Mouse (Mus musculus): ENCODE measurements around the gene Pik3c2g.
"Not testable (repeated sequence)": the region's sequence is repeated elsewhere in the genome, so short reads cannot be mapped to it uniquely, and the experiment has no call there.

Pik3c2g gene

GRCm38 (mm10) chr6:139928766-139929165, 341.7 kb downstream of the Pik3c2g start:
- no peak for DNase-seq (ENCODE audit: low read depth)

GRCm38 (mm10) chr6:139934861-139935260, 347.8 kb downstream of the Pik3c2g start:
- no peak for DNase-seq (ENCODE audit: low read depth)

- not testable (repeated sequence) for DNase-seq (ENCODE audit: low read depth)
Observed at GRCm38 (mm10) chr6:139937581-139937980, 350.6 kb downstream of the Pik3c2g start.

GRCm38 (mm10) chr6:139947106-139947879, 360.3 kb downstream of the Pik3c2g start:
- no peak for DNase-seq (ENCODE audit: low read depth)

GRCm38 (mm10) chr6:139953596-139953995, 366.6 kb downstream of the Pik3c2g start:
- DNase-seq (ENCODE audit: low read depth) = no peak

- no peak for DNase-seq (ENCODE audit: low read depth)
Observed at GRCm38 (mm10) chr6:139957531-139958241, 370.7 kb downstream of the Pik3c2g start.

GRCm38 (mm10) chr6:139963775-139964174, 376.8 kb downstream of the Pik3c2g start:
- no peak for DNase-seq (ENCODE audit: low read depth)

- DNase-seq (ENCODE audit: low read depth) = no peak
Observed at GRCm38 (mm10) chr6:139964895-139965294, 377.9 kb downstream of the Pik3c2g start.

GRCm38 (mm10) chr6:139966684-139967083, 379.7 kb downstream of the Pik3c2g start:
- no peak for DNase-seq (ENCODE audit: low read depth)

- no peak for DNase-seq (ENCODE audit: low read depth)
Observed at GRCm38 (mm10) chr6:139971608-139972298, 384.7 kb downstream of the Pik3c2g start.

GRCm38 (mm10) chr6:139974668-139975067, 387.6 kb downstream of the Pik3c2g start:
- no peak for DNase-seq (ENCODE audit: low read depth)

GRCm38 (mm10) chr6:139978114-139978513, 391.1 kb downstream of the Pik3c2g start:
- DNase-seq (ENCODE audit: low read depth) = no peak

- no peak for DNase-seq (ENCODE audit: low read depth)
Observed at GRCm38 (mm10) chr6:139981061-139981460, 394.0 kb downstream of the Pik3c2g start.

- no peak for DNase-seq (ENCODE audit: low read depth)
Observed at GRCm38 (mm10) chr6:139984069-139984468, 397.0 kb downstream of the Pik3c2g start.

GRCm38 (mm10) chr6:139986564-139986963, 399.5 kb downstream of the Pik3c2g start:
- no peak for DNase-seq (ENCODE audit: low read depth)

GRCm38 (mm10) chr6:139989075-139989474, 402.1 kb downstream of the Pik3c2g start:
- no peak for DNase-seq (ENCODE audit: low read depth)

- DNase-seq (ENCODE audit: low read depth) = no peak
Observed at GRCm38 (mm10) chr6:139989597-139989996, 402.6 kb downstream of the Pik3c2g start.

- DNase-seq (ENCODE audit: low read depth) = no peak
Observed at GRCm38 (mm10) chr6:140005181-140005580, 418.2 kb downstream of the Pik3c2g start.
